Mouse (Mus musculus): ENCODE data around the gene Il2rg.

DNA sequence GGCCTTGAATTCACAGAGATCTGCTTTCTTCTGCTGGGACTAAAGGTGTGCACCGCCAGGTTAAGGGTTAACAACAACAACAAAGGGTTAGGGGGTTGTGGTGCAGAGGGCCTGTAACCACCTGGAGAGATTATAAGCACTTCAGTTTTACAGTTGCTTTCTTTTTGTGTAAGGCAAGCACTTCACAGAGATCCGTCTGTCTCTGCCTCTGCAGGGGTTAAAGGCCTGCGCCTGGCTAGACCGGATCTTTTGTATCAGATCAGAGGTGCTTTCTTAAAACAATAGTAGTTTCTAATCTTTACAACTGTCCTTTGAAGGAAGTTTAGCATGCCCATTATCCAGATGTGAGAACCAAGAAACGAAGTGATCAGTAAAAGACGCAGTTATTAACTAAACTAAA, 5.4 kb upstream of the Il2rg start:
- no peak for TF ChIP-seq CTCF (IDR thresholded peaks at IDR 0.05; ENCODE audit: low read depth)
- no peak for TF ChIP-seq EP300 (IDR thresholded peaks at IDR 0.05; ENCODE audit: low read depth)

Data from heart, postnatal 0 days (tissue).